Mouse (Mus musculus) kidney, adult 2 months (tissue): Measurements from ENCODE around the gene Kmt2b.

Source experiments
- CTCF ChIP-seq: fragments of 200-500 bp; conservative IDR thresholded peaks from 2 replicates; pipeline ENCODE4 v1.5.1; 2011; ENCODE audit warnings: low read depth, mild to moderate bottlenecking, control low read depth, low read length, moderate library complexity, mixed read lengths; ENCODE audit not compliant: insufficient read depth, insufficient read length
- POLR2A ChIP-seq: fragments of 200-500 bp; IDR thresholded peaks from one replicate; pipeline ENCODE4 v1.6.1; 2011; ENCODE audit warnings: low read depth, low read length, control low read depth

DNA sequence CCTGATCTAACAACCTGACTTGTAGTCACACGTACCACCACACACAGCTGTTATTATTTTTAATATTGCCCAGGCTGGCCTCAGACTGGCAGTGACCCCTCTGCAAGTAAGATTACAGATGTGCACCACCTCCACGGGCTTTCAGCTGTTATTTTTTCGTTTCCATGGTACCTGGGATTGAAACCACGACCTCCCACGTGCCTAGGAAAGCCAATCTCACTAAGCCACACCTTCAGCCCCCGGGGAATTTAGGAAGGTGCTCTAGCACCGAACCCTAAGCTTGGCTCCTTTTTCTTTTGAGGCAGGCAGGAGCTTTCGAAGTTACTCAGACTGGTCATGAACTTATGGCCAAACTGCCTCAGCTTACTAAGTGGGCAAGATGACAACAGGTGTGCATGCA, 15.9 kb upstream of the Kmt2b start:
- no peak for TF ChIP-seq CTCF
- TF ChIP-seq POLR2A, result no peak
